Mouse (Mus musculus) thymus, adult 2 months (tissue): Measurements from ENCODE around the gene Fam83d.

Experiments used
- CTCF ChIP-seq: fragments of 200-500 bp; IDR thresholded peaks from 2 replicates; pipeline ENCODE4 v1.5.1; 2012; ENCODE audit warnings: mild to moderate bottlenecking, control low read depth, low read length, moderate library complexity, borderline replicate concordance; ENCODE audit not compliant: control insufficient read depth, poor library complexity, insufficient read depth; ENCODE audit errors: extremely low read depth
- POLR2A ChIP-seq: fragments of 200-500 bp; IDR thresholded peaks from 2 replicates; pipeline ENCODE4 v1.6.1; 2012; ENCODE audit warnings: mild to moderate bottlenecking, low read length, control low read depth, moderate library complexity; ENCODE audit not compliant: control insufficient read depth, poor library complexity, insufficient read depth; ENCODE audit errors: extremely low read depth

- TF ChIP-seq CTCF (no peak), POLR2A (no peak)
These were observed 8.8 kb downstream of the Fam83d start for GRCm38 (mm10) chr2:158776716-158777115.
